Mouse (Mus musculus): ENCODE measurements around the gene Smcr8. TPM values are rescaled to one million over a fixed set of nuclear protein-coding genes. Genes with fewer than 3 reads are reported as not detected.

Smcr8 gene
- polyA plus RNA-seq, 1 experiment from 2014 or later = 7.7 TPM

DNA sequence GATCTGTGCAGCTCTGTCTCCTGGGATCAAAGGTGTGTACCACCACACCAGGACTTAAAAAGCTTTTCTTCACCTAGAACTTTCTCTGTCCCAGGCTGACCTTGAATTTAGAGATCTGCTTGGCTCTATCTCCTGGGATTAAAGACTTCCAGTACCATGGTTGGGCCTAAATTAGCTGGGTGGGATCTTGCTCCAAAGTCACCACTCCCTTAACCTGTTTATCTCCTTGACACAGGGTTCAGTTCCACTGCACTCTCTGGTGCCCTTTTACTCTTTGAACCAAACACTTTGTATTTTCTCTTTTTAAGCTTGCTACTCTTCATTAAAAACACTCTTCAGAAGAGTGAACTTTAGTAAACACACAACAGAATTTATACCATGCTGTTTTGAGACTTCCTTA lies 39.9 kb upstream of the Smcr8 start:
- no peaks in the 10 kb centered on the region for H3K4me1 ChIP-seq (replicated peaks; ENCODE audit: control insufficient read depth, insufficient read depth, low read length)
- H3K4me2 ChIP-seq = no peak overlapping the region
- no peaks in the 10 kb centered on the region for H3K27me3 ChIP-seq (replicated peaks; ENCODE audit: control insufficient read depth, insufficient read depth, low read length)
- ATAC-seq (replicated peaks; ENCODE audit: low FRiP score) = no peak
- no peak overlapping the region for H3K4me3 ChIP-seq (ENCODE audit: low read depth, low read length)
- H3K27ac ChIP-seq (ENCODE audit: low read depth, low read length) = no peak overlapping the region
- H3K9me3 ChIP-seq (ENCODE audit: control insufficient read depth, low read length) = no peaks in the 10 kb centered on the region
- H3K36me3 ChIP-seq (ENCODE audit: control insufficient read depth, insufficient read depth, low read length) = peaks cover 13% of the 10 kb centered on the region
- DNase-seq (ENCODE audit: low spot score) = no peak
- no peak overlapping the region for H3K9ac ChIP-seq (ENCODE audit: low read depth, low read length)

DNA sequence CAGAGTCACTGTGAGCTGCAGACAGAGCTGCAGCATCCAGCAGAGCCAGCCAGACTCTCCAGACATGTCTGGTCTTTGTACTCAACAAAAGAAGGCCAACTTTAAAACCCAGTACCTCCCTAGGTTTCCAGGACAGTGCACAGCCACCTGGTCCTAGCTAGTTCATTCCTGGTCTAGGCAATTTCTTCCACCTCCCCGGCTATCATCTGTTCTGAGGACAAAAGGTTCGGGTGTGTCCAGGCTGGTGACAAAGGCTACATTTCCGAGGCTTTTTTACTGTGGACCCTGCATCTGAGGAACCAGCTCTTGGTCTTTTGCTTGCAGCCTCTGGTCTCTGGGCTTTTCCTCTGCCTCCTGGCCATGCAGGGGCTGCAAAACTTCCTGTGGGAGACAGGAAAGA lies 37.0 kb upstream of the Smcr8 start:
- Histone ChIP-seq H3K4me2 (no peak overlapping the region), H3K27me3 (replicated peaks; ENCODE audit: control insufficient read depth, insufficient read depth, low read length) (no peaks in the 10 kb centered on the region), H3K27ac (ENCODE audit: low read depth, low read length) (no peak overlapping the region), H3K9ac (ENCODE audit: low read depth, low read length) (no peak overlapping the region), H3K4me3 (ENCODE audit: low read depth, low read length) (no peak overlapping the region), H3K4me1 (replicated peaks; ENCODE audit: control insufficient read depth, insufficient read depth, low read length) (no peaks in the 10 kb centered on the region), H3K36me3 (ENCODE audit: control insufficient read depth, insufficient read depth, low read length) (peaks cover 24% of the 10 kb centered on the region), H3K9me3 (ENCODE audit: control insufficient read depth, low read length) (no peaks in the 10 kb centered on the region)
- 87% methylated on average over 3 of the region's 3 CpGs for WGBS
- no peak for ATAC-seq (replicated peaks; ENCODE audit: low FRiP score)
- no peak for DNase-seq (ENCODE audit: low spot score)

DNA sequence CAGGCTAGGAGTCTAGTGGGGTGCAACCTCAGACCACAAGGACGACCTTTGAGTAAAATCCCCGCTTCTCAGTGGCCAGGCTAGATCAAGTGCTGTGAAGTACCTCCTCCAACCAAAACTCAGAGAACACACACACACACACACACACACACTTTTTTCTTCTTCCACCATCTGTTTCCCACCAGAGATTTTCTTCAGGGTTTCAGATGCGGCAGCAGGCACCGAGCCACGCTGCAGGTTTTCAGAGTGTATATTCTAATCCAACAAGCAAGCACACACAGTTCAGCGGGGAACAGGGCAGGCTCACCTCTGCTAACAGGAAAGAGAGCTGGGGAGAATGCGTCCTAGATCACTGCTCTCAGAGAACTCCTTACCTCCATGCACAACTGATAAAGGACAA lies 21.8 kb upstream of the Smcr8 start:
- DNase-seq (ENCODE audit: low spot score) = no peak
- peaks cover 48% of the 10 kb centered on the region for H3K36me3 ChIP-seq (ENCODE audit: control insufficient read depth, insufficient read depth, low read length)
- WGBS = 88% methylated on average over 7 of the region's 7 CpGs

DNA sequence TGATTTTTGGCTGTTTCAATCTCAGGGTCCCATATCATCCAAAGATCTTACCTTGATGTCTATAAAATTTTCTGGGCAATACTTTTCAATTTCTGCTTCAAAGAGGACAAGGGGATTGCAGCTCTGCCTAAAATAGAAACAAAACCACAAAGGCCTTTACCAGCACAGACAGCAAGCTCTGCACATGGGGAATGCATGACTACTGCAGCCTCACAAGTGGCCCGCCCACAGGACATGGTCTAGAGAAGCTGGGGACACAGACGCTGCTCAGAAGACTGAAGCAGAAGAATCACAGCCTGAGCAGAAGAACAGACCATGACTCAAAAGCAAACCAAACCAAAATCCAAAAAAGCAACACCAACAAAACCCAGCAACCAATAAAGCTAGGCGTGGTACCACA lies 15.6 kb upstream of the Smcr8 start:
- no peak overlapping the region for H3K27ac ChIP-seq (ENCODE audit: low read depth, low read length)
- no peak for DNase-seq (ENCODE audit: low spot score)
- H3K4me1 ChIP-seq (replicated peaks; ENCODE audit: control insufficient read depth, insufficient read depth, low read length) = no peaks in the 10 kb centered on the region; the same call in 1 of the 2 replicates
- H3K36me3 ChIP-seq (ENCODE audit: control insufficient read depth, insufficient read depth, low read length) = peaks cover 18% of the 10 kb centered on the region
- H3K4me3 ChIP-seq (ENCODE audit: low read depth, low read length) = no peak overlapping the region
- H3K9me3 ChIP-seq (ENCODE audit: control insufficient read depth, low read length) = no peaks in the 10 kb centered on the region
- H3K27me3 ChIP-seq (replicated peaks; ENCODE audit: control insufficient read depth, insufficient read depth, low read length) = no peaks in the 10 kb centered on the region
- no peak overlapping the region for H3K9ac ChIP-seq (ENCODE audit: low read depth, low read length)
- no peak for ATAC-seq (replicated peaks; ENCODE audit: low FRiP score)
- no peak overlapping the region for H3K4me2 ChIP-seq
- WGBS = 81% methylated on average over 3 of the region's 3 CpGs

More for the DNA sequence above, 21.8 kb upstream of the Smcr8 start:
- H3K9ac ChIP-seq (ENCODE audit: low read depth, low read length) = no peak overlapping the region
- H3K4me1 ChIP-seq (replicated peaks; ENCODE audit: control insufficient read depth, insufficient read depth, low read length) = no peaks in the 10 kb centered on the region
- H3K4me2 ChIP-seq = no peak overlapping the region
- H3K9me3 ChIP-seq (ENCODE audit: control insufficient read depth, low read length) = no peaks in the 10 kb centered on the region
- no peak overlapping the region for H3K4me3 ChIP-seq (ENCODE audit: low read depth, low read length)
- no peaks in the 10 kb centered on the region for H3K27me3 ChIP-seq (replicated peaks; ENCODE audit: control insufficient read depth, insufficient read depth, low read length)
- H3K27ac ChIP-seq (ENCODE audit: low read depth, low read length) = no peak overlapping the region
- no peak for ATAC-seq (replicated peaks; ENCODE audit: low FRiP score)

DNA sequence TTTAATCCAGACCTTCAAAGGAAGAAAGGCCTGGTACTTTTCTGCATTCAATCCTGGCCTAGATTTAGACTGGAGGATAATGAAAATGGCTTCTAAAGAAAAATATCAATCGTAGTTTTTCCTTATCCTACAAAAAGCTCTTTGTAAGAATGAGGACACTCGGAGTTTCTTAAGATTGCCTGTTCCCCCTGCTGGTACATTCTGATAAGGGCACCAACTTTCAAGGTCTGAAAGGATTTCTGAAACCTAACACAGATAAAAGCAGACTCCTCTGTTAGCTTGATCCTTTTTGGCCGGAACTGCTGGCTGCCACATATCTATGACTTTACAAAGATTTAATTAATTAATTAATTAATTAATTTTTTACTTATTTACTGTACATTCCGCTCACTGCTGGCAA lies 10.4 kb upstream of the Smcr8 start:
- Histone ChIP-seq H3K9me3 (ENCODE audit: control insufficient read depth, low read length) (no peaks in the 10 kb centered on the region), H3K27me3 (replicated peaks; ENCODE audit: control insufficient read depth, insufficient read depth, low read length) (no peaks in the 10 kb centered on the region), H3K27ac (ENCODE audit: low read depth, low read length) (no peak overlapping the region), H3K4me1 (replicated peaks; ENCODE audit: control insufficient read depth, insufficient read depth, low read length) (no peaks in the 10 kb centered on the region; the same call in 1 of the 2 replicates), H3K4me2 (no peak overlapping the region), H3K4me3 (ENCODE audit: low read depth, low read length) (no peak overlapping the region), H3K36me3 (ENCODE audit: control insufficient read depth, insufficient read depth, low read length) (peaks cover 5% of the 10 kb centered on the region; the same call in 1 of the 2 replicates), H3K9ac (ENCODE audit: low read depth, low read length) (no peak overlapping the region)
- 50% methylated on average over 4 of the region's 4 CpGs for WGBS
- DNase-seq (ENCODE audit: low spot score) (no peak), ATAC-seq (replicated peaks; ENCODE audit: low FRiP score) (no peak)

DNA sequence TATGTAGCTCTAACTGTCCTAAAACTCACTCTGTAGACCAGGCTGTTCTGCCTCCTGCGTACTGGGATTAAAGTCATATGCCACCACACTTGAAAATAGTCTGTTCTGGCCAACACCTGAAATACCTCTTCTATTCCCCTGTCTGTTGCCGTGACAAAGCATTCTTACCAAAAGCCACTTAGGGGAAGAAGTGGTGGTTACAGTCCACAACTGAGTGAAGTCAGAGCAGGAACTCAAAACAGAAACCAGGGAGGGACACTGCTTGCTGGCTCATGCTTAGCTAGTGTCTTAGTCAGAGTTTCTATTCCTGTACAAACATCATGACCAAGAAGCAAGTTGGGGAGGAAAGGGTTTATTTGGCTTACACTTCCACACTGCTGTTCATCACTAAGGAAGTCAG lies 8.0 kb upstream of the Smcr8 start:
- Histone ChIP-seq H3K27me3 (replicated peaks; ENCODE audit: control insufficient read depth, insufficient read depth, low read length) (no peaks in the 10 kb centered on the region), H3K27ac (ENCODE audit: low read depth, low read length) (no peak overlapping the region), H3K4me1 (replicated peaks; ENCODE audit: control insufficient read depth, insufficient read depth, low read length) (peaks cover 2% of the 10 kb centered on the region), H3K9me3 (ENCODE audit: control insufficient read depth, low read length) (no peaks in the 10 kb centered on the region), H3K4me3 (ENCODE audit: low read depth, low read length) (no peak overlapping the region), H3K9ac (ENCODE audit: low read depth, low read length) (no peak overlapping the region), H3K4me2 (no peak overlapping the region), H3K36me3 (ENCODE audit: control insufficient read depth, insufficient read depth, low read length) (peaks cover 5% of the 10 kb centered on the region; the same call in 1 of the 2 replicates)
- no peak for ATAC-seq (replicated peaks; ENCODE audit: low FRiP score)
- DNase-seq (ENCODE audit: low spot score) = no peak
- 72% methylated on average over 2 of the region's 2 CpGs for WGBS

DNA sequence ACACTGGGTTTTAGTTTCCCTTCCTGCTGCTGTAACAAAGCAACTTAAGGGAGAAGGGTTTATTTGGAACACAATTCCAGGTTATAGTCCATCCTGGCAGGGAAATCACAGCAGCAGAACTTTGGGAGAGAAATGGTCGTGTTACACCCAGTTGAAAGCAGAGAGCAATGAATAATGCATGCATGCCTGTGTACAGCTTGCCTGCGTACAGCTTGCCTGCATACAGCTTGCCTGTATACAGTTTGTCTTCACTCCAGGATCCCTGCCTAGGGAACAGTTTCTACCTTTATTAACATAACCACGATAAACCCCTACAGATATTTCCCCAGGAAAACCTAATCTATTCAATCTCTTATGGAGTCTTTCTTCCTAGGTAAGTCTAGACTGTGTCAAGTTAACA lies 6.5 kb upstream of the Smcr8 start:
- 84% methylated on average over 3 of the region's 3 CpGs for WGBS
- no peak for DNase-seq (ENCODE audit: low spot score)

DNA sequence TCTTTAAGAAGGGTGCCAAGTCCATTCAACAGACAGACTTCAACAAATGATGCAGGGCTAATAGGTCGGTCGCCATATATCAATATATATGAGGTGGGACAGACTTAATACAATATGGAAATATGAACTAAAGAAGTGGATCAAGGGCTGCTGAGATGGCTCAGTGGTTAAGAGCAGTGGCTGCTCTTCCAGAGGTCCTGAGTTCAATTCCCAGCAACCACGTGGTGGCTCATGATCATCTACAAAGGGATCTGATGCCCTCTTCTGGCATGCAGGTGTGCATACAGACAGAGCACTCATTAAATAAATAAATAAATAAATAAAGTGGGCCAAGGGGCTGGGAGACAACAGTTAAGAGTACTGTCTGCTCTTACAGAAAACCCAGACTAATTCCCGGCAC lies 5.2 kb upstream of the Smcr8 start:
- Histone ChIP-seq H3K27ac (ENCODE audit: low read depth, low read length) (no peak overlapping the region), H3K9me3 (ENCODE audit: control insufficient read depth, low read length) (no peaks in the 10 kb centered on the region), H3K4me3 (ENCODE audit: low read depth, low read length) (no peak overlapping the region), H3K4me2 (no peak overlapping the region), H3K36me3 (ENCODE audit: control insufficient read depth, insufficient read depth, low read length) (no peaks in the 10 kb centered on the region), H3K27me3 (replicated peaks; ENCODE audit: control insufficient read depth, insufficient read depth, low read length) (no peaks in the 10 kb centered on the region), H3K9ac (ENCODE audit: low read depth, low read length) (no peak overlapping the region), H3K4me1 (replicated peaks; ENCODE audit: control insufficient read depth, insufficient read depth, low read length) (peaks cover 16% of the 10 kb centered on the region)
- no peak for DNase-seq (ENCODE audit: low spot score)
- no peak for ATAC-seq (replicated peaks; ENCODE audit: low FRiP score)
- 82% methylated on average over 4 of the region's 4 CpGs for WGBS

More for the DNA sequence above, 6.5 kb upstream of the Smcr8 start:
- Histone ChIP-seq H3K4me1 (replicated peaks; ENCODE audit: control insufficient read depth, insufficient read depth, low read length) (peaks cover 13% of the 10 kb centered on the region), H3K27me3 (replicated peaks; ENCODE audit: control insufficient read depth, insufficient read depth, low read length) (no peaks in the 10 kb centered on the region), H3K9me3 (ENCODE audit: control insufficient read depth, low read length) (no peaks in the 10 kb centered on the region), H3K9ac (ENCODE audit: low read depth, low read length) (no peak overlapping the region), H3K36me3 (ENCODE audit: control insufficient read depth, insufficient read depth, low read length) (0 out of 2 replicates have a peak, but pooled peaks cover 2% of the 10 kb centered on the region), H3K4me2 (no peak overlapping the region), H3K27ac (ENCODE audit: low read depth, low read length) (no peak overlapping the region), H3K4me3 (ENCODE audit: low read depth, low read length) (no peak overlapping the region)
- ATAC-seq (replicated peaks; ENCODE audit: low FRiP score) = no peak

DNA sequence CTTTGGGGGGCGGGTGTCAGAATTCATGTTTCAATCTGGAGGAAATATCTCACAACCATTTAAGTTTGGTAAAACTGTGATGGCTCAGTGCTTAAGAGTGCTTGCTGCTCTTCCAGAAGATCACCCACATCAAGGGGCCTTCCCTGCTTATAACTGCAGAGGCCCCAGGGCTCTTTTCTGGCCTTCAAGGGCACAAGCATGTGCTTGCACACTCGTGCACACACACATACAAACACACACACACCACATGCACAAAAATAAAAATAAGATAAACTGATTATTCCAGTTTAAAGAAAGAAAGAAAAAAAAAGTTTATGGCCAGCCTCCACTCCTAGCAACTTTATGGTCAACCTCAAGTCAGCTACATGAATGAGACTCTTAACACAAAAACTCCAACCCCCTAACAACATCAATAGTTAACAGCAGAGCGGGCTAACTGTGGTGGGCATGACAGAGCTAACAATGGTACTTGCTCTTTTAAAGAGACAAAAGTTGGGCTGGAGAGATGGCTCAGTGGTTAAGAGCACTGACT lies 3.1 kb upstream of the Smcr8 start:
- ATAC-seq (replicated peaks; ENCODE audit: low FRiP score) (no peak), DNase-seq (ENCODE audit: low spot score) (no peak)
- Histone ChIP-seq H3K4me1 (replicated peaks; ENCODE audit: control insufficient read depth, insufficient read depth, low read length) (peaks cover 27% of the 10 kb centered on the region), H3K27ac (ENCODE audit: low read depth, low read length) (no peak overlapping the region), H3K27me3 (replicated peaks; ENCODE audit: control insufficient read depth, insufficient read depth, low read length) (no peaks in the 10 kb centered on the region), H3K9me3 (ENCODE audit: control insufficient read depth, low read length) (no peaks in the 10 kb centered on the region), H3K4me3 (ENCODE audit: low read depth, low read length) (no peak overlapping the region), H3K9ac (ENCODE audit: low read depth, low read length) (no peak overlapping the region), H3K4me2 (peak overlapping the region; percentile 96; the same call in 1 of the 2 replicates), H3K36me3 (ENCODE audit: control insufficient read depth, insufficient read depth, low read length) (peaks cover 9% of the 10 kb centered on the region; the same call in 1 of the 2 replicates)
- WGBS = 84% methylated on average over 3 of the region's 3 CpGs
